Mouse (Mus musculus) liver, postnatal 0 days (tissue): Measurements from ENCODE around the gene Gm11985.

Experiments
- CTCF ChIP-seq: sonication (generic); IDR thresholded peaks from 2 replicates; pipeline ENCODE4 v1.5.1; 2016; ENCODE audit warnings: antibody characterized with exemption, low read depth
- EP300 ChIP-seq: IDR thresholded peaks from 2 replicates; pipeline ENCODE4 v1.6.1; 2016; ENCODE audit warnings: antibody characterized with exemption, low read depth, mild to moderate bottlenecking

GRCm38 (mm10) chr11:7236751-7237150 is 48.4 kb upstream of the Gm11985 start:
- TF ChIP-seq CTCF (no peak), EP300 (no peak)
